Mouse (Mus musculus) liver, embryonic 14.5 days (tissue): Measurements from ENCODE around the gene Fes.

Experiments
- CTCF ChIP-seq: IDR thresholded peaks from 2 replicates; pipeline ENCODE4 v1.5.1; 2016; ENCODE audit warnings: antibody characterized with exemption, low read depth, control low read depth
- EP300 ChIP-seq: IDR thresholded peaks from 2 replicates; pipeline ENCODE4 v1.6.1; 2016; ENCODE audit warnings: antibody characterized with exemption, low read depth

- TF ChIP-seq EP300 = no peak
- no peak for TF ChIP-seq CTCF
Observed at GRCm38 (mm10) chr7:80418036-80418435, 30.3 kb upstream of the Fes start.
